Mouse (Mus musculus) thymus, adult 2 months (tissue): ENCODE results near the gene Ankrd11. TPM values are rescaled to one million over a fixed set of nuclear protein-coding genes. Genes with fewer than 3 reads are reported as not detected.

Experiments used
- DNase-seq: peaks from one replicate; pipeline ENCODE4 v3.0.0; 2021
- H3K27ac ChIP-seq: fragments of 200-500 bp; 2 replicates; pipeline ENCODE4 v1.5.1; 2012; ENCODE audit warnings: low read length, control low read depth; ENCODE audit not compliant: control insufficient read depth, insufficient read depth
- H3K27me3 ChIP-seq: fragments of 200-500 bp; 2 replicates; pipeline ENCODE4 v1.6.1; 2012; ENCODE audit warnings: mild to moderate bottlenecking, low read length, moderate library complexity, mixed read lengths; ENCODE audit not compliant: control insufficient read depth, insufficient read depth
- H3K36me3 ChIP-seq: fragments of 200-500 bp; 2 replicates; pipeline ENCODE4 v1.6.1; 2012; ENCODE audit warnings: mild to moderate bottlenecking, low read length, moderate library complexity; ENCODE audit not compliant: control insufficient read depth, insufficient read depth
- H3K4me1 ChIP-seq: fragments of 200-500 bp; replicated peaks from 2 replicates; pipeline ENCODE4 v1.6.1; 2012; ENCODE audit warnings: low read length; ENCODE audit not compliant: control insufficient read depth, insufficient read depth
- H3K4me3 ChIP-seq: fragments of 200-500 bp; 2 replicates; pipeline ENCODE4 v1.5.1; 2012; ENCODE audit warnings: mild to moderate bottlenecking, low read length, control low read depth, moderate library complexity; ENCODE audit not compliant: control insufficient read depth, insufficient read depth
- CTCF ChIP-seq: fragments of 200-500 bp; IDR thresholded peaks from 2 replicates; pipeline ENCODE4 v1.5.1; 2012; ENCODE audit warnings: mild to moderate bottlenecking, control low read depth, low read length, moderate library complexity, borderline replicate concordance; ENCODE audit not compliant: control insufficient read depth, poor library complexity, insufficient read depth; ENCODE audit errors: extremely low read depth
- POLR2A ChIP-seq: fragments of 200-500 bp; IDR thresholded peaks from 2 replicates; pipeline ENCODE4 v1.6.1; 2012; ENCODE audit warnings: mild to moderate bottlenecking, low read length, control low read depth, moderate library complexity; ENCODE audit not compliant: control insufficient read depth, poor library complexity, insufficient read depth; ENCODE audit errors: extremely low read depth
- WGBS: fragments of 180-500 bp; shearing (Covaris S2); methylation state at CpG from one replicate; pipeline ENCODE4 v1.1.7; 2018; 5-methylcytosine and 5-hydroxymethylcytosine counted together
- polyA plus RNA-seq: library from polyadenylated mRNA; depleted of rRNA; stranded (reverse); fragments of >200 nt; gene quantifications from 2 replicates; pipeline ENCODE4 v1.2.3, GENCODE M21; 2012

The Ankrd11 gene
- polyA plus RNA-seq, 1 experiment, result 118 TPM

GRCm38 (mm10) chr8:122923431-122924090 lies 118.5 kb downstream of the Ankrd11 start:
- Histone ChIP-seq H3K27me3 (no peaks in the 10 kb centered on the region), H3K4me1 (peaks cover 25% of the 10 kb centered on the region), H3K36me3 (no peaks in the 10 kb centered on the region), H3K4me3 (no peak overlapping the region), H3K27ac (no peak overlapping the region)
- DNase-seq, result no peak
- TF ChIP-seq POLR2A (no peak), CTCF (no peak)
- 51% methylated on average over 7 of the region's 7 CpGs for WGBS

GRCm38 (mm10) chr8:122922945-122923344 lies 119.1 kb downstream of the Ankrd11 start:
- WGBS, result 53% methylated on average over 3 of the region's 3 CpGs
- Histone ChIP-seq H3K27ac (no peak overlapping the region), H3K36me3 (no peaks in the 10 kb centered on the region), H3K4me1 (peaks cover 31% of the 10 kb centered on the region), H3K4me3 (no peak overlapping the region), H3K27me3 (no peaks in the 10 kb centered on the region)
- TF ChIP-seq POLR2A, result no peak
- no peak for DNase-seq

- no peak overlapping the region for H3K4me3 ChIP-seq
- DNase-seq, result no peak
- no peaks in the 10 kb centered on the region for H3K36me3 ChIP-seq
- H3K27me3 ChIP-seq, result no peaks in the 10 kb centered on the region
- no peak overlapping the region for H3K27ac ChIP-seq
- peaks cover 44% of the 10 kb centered on the region for H3K4me1 ChIP-seq
- WGBS, result 94% methylated on average over 7 of the region's 7 CpGs
- TF ChIP-seq POLR2A (no peak), CTCF (no peak)
These were observed 121.2 kb downstream of the Ankrd11 start for GRCm38 (mm10) chr8:122920890-122921289.

DNA sequence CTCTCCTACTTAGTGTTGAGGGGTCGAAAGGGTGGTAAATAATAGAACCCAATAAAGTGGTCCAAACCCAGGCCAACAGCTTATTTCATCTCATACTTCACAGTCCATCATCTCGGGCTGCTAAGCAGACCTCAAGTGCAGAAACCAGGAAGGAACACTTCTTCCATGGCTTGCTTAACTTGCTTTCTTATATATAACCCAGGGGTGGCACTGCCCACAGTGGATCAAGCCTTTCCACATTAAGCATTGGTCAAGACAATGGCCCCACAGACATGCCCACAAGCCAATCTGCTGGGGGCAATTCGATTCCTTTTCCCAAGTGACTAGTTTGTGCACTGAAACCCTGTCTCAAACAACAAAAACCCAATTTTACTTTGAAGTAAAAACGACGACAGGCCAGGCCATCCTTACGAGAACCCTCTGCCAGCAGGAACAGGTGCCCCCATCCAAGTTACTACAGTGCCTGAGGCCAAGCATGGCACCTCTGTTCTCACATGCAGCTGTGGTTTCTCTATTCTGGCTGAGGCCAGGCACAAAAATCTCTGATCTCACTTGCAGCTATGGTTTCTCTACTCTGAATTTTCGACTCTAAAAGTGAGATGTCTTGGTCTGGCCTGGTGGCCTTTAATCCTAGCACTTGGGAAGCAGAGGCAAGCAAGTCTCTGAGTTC lies 123.5 kb downstream of the Ankrd11 start:
- Histone ChIP-seq H3K4me3 (no peak overlapping the region), H3K27me3 (no peaks in the 10 kb centered on the region), H3K4me1 (peaks cover 44% of the 10 kb centered on the region), H3K36me3 (peaks cover 5% of the 10 kb centered on the region), H3K27ac (no peak overlapping the region)
- DNase-seq, result no peak
- TF ChIP-seq POLR2A (no peak), CTCF (no peak)
- WGBS, result 28% methylated on average over 7 of the region's 7 CpGs

- Histone ChIP-seq H3K36me3 (peaks cover 10% of the 10 kb centered on the region), H3K4me3 (no peak overlapping the region), H3K27me3 (no peaks in the 10 kb centered on the region), H3K4me1 (peaks cover 43% of the 10 kb centered on the region), H3K27ac (peak overlapping the region; percentile 44; the same call in 1 of the 2 replicates)
- DNase-seq, result no peak
- TF ChIP-seq CTCF (no peak), POLR2A (no peak)
- 21% methylated on average over 11 of the region's 11 CpGs for WGBS
These were observed 124.3 kb downstream of the Ankrd11 start for GRCm38 (mm10) chr8:122917531-122918392.

DNA sequence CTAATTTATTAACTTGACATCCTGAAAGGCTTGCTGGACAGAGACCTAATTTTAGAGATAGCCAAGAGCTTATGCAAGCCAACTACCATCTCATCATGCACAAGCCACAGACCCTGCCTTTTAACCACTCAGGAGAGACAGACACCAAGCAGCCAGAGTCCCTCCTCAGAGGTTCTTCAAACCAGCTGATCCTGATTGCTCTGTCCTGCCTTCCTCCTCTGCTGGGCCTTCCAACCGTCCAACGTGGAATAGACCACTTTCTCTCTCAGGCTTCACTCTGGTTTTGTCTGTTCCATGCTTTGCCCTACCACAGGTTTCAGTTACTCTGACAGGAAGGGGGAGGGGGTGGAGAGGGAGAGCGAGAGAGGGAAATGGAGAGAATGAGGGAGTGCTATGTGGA lies 125.3 kb downstream of the Ankrd11 start:
- H3K4me1 ChIP-seq, result peaks cover 47% of the 10 kb centered on the region
- DNase-seq, result no peak
- TF ChIP-seq CTCF, result no peak
- TF ChIP-seq POLR2A, result no peak
- no peak overlapping the region for H3K27ac ChIP-seq
- H3K27me3 ChIP-seq, result no peaks in the 10 kb centered on the region
- WGBS, result 7% methylated on average over 3 of the region's 3 CpGs
- peaks cover 10% of the 10 kb centered on the region for H3K36me3 ChIP-seq
- no peak overlapping the region for H3K4me3 ChIP-seq
